Mouse (Mus musculus): ENCODE measurements around the gene Cdk10. TPM values are rescaled to one million over a fixed set of nuclear protein-coding genes. Genes with fewer than 3 reads are reported as not detected.
"Not testable (repeated sequence)": the region's sequence is repeated elsewhere in the genome, so short reads cannot be mapped to it uniquely, and the experiment has no call there.

The Cdk10 gene
- polyA plus RNA-seq, 1 experiment from 2014 or later, result 44.0 TPM

GRCm38 (mm10) chr8:123211876-123212275 lies 12.8 kb upstream of the Cdk10 start:
- Histone ChIP-seq H3K4me2 (peak overlapping the region; percentile 94), H3K36me3 (peaks cover 35% of the 10 kb centered on the region), H3K4me3 (peak overlapping the region; percentile 97), H3K9ac (peak overlapping the region; percentile 99), H3K27ac (peak overlapping the region; percentile 70), H3K27me3 (no peaks in the 10 kb centered on the region), H3K9me3 (no peaks in the 10 kb centered on the region), H3K4me1 (replicated peaks) (peaks cover 26% of the 10 kb centered on the region)
- WGBS, result 52% methylated on average over 10 of the region's 10 CpGs
- no peak for ATAC-seq (ENCODE audit: low FRiP score)

DNA sequence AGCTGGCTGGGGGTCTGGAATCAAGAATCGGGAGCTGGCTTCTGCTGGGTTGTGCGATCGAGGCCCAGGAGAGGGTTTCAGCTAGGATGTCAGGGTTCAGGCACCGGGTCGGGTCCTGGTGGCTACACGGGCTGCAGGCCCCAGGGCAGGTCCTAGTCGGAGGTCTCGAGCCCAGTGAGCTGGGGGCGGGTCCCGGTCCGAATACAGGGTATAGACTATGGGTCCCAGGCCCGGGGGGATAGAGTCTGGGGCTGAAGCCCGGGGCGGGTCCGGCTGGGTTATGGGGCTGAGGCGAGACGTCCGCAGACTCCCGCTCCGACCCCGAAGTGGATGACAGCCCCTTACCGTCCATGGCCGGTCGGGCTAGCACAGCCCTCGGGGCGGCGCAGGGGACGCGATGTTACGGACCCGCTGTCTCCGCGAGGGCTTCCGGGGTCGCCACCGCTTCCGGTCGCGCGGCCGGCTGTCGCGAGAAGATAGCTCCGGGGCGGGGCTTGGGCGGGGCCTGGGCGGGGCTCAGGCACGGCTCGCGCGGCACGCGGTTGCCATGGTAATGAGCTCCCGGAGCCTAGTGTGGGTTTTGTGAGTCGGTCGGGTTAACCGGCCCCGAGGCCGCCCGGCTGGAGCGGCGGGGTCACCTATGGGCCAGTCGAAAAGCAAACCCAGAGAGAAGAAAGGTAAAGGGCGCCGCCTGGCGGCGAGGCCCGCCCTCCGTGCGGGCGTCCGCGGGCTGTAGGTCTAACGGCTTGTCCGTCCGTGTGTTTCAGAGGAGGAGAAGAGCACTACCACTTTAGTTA lies 12.1 kb upstream of the Cdk10 start, which contains the start of the genes Chmp1a and Spata33:
TSS of gene Chmp1a (minus strand) at position 443 of the 797 bp plus-strand sequence.
TSS of gene Spata33 (plus strand) at position 512 of the 797 bp plus-strand sequence.
- peaks cover 26% of the 10 kb centered on the region for H3K4me1 ChIP-seq (replicated peaks)
- H3K36me3 ChIP-seq, result peaks cover 28% of the 10 kb centered on the region
- H3K4me3 ChIP-seq, result peak within 1 kb of the TSS; percentile 97
- H3K9ac ChIP-seq, result peak within 1 kb of the TSS; percentile 99
- no peaks in the 10 kb centered on the region for H3K27me3 ChIP-seq
- peak within 1 kb of the TSS; percentile 94 for H3K4me2 ChIP-seq
- 2% methylated on average over 76 of the region's 76 CpGs for WGBS
- ATAC-seq (ENCODE audit: low FRiP score), result peak; percentile 94
- H3K27ac ChIP-seq, result peak within 1 kb of the TSS; percentile 70
- H3K9me3 ChIP-seq, result no peaks in the 10 kb centered on the region

- H3K4me3 ChIP-seq, result peak overlapping the region; percentile 97
- ATAC-seq (ENCODE audit: low FRiP score), result peak; percentile 28; the same call in 1 of the 2 replicates
Observed at GRCm38 (mm10) chr8:123213118-123213772, 11.4 kb upstream of the Cdk10 start.

GRCm38 (mm10) chr8:123215430-123215829 lies 9.2 kb upstream of the Cdk10 start:
- Histone ChIP-seq H3K4me2 (no peak overlapping the region), H3K4me3 (no peak overlapping the region), H3K4me1 (replicated peaks) (peaks cover 26% of the 10 kb centered on the region), H3K27ac (no peak overlapping the region), H3K36me3 (no peaks in the 10 kb centered on the region), H3K9me3 (no peaks in the 10 kb centered on the region), H3K9ac (no peak overlapping the region), H3K27me3 (no peaks in the 10 kb centered on the region)
- 80% methylated on average over 3 of the region's 3 CpGs for WGBS
- no peak for ATAC-seq (ENCODE audit: low FRiP score)

More at GRCm38 (mm10) chr8:123213118-123213772, 11.4 kb upstream of the Cdk10 start:
- 18% methylated on average over 22 of the region's 22 CpGs for WGBS
- Histone ChIP-seq H3K36me3 (peaks cover 21% of the 10 kb centered on the region), H3K27ac (peak overlapping the region; percentile 70), H3K9me3 (no peaks in the 10 kb centered on the region), H3K9ac (peak overlapping the region; percentile 99), H3K4me2 (peak overlapping the region; percentile 94), H3K27me3 (no peaks in the 10 kb centered on the region), H3K4me1 (replicated peaks) (peaks cover 26% of the 10 kb centered on the region)

GRCm38 (mm10) chr8:123220917-123221316 lies 3.7 kb upstream of the Cdk10 start:
- Histone ChIP-seq H3K27me3 (no peaks in the 10 kb centered on the region), H3K4me3 (no peak overlapping the region), H3K27ac (no peak overlapping the region), H3K4me1 (replicated peaks) (peaks cover 17% of the 10 kb centered on the region), H3K4me2 (no peak overlapping the region), H3K9me3 (no peaks in the 10 kb centered on the region), H3K9ac (no peak overlapping the region), H3K36me3 (no peaks in the 10 kb centered on the region)
- WGBS, result 93% methylated on average over 1 of the region's 1 CpGs
- ATAC-seq (ENCODE audit: low FRiP score), result no peak

- WGBS, result 100% methylated on average over 1 of the region's 1 CpGs
- ATAC-seq (ENCODE audit: low FRiP score), result no peak
- no peak overlapping the region for H3K4me2 ChIP-seq
Observed at GRCm38 (mm10) chr8:123228416-123228815, 3.8 kb downstream of the Cdk10 start.

GRCm38 (mm10) chr8:123230326-123230725 lies 5.7 kb downstream of the Cdk10 start:
- Histone ChIP-seq H3K27me3 (peaks cover 25% of the 10 kb centered on the region), H3K4me1 (replicated peaks) (peaks cover 31% of the 10 kb centered on the region), H3K36me3 (peaks cover 38% of the 10 kb centered on the region)
- ATAC-seq (ENCODE audit: low FRiP score); H3K9me3 ChIP-seq; H3K9ac ChIP-seq; H3K27ac ChIP-seq; H3K4me2 ChIP-seq; H3K4me3 ChIP-seq: not testable (repeated sequence)
- 91% methylated on average over 11 of the region's 11 CpGs for WGBS

More at GRCm38 (mm10) chr8:123228416-123228815, 3.8 kb downstream of the Cdk10 start:
- Histone ChIP-seq H3K27me3 (peaks cover 6% of the 10 kb centered on the region), H3K9me3 (no peaks in the 10 kb centered on the region), H3K27ac (no peak overlapping the region), H3K36me3 (peaks cover 38% of the 10 kb centered on the region), H3K4me1 (replicated peaks) (peaks cover 25% of the 10 kb centered on the region), H3K9ac (no peak overlapping the region), H3K4me3 (no peak overlapping the region)

- WGBS, result 67% methylated on average over 5 of the region's 5 CpGs
Observed at GRCm38 (mm10) chr8:123231742-123232141, 7.1 kb downstream of the Cdk10 start.

DNA sequence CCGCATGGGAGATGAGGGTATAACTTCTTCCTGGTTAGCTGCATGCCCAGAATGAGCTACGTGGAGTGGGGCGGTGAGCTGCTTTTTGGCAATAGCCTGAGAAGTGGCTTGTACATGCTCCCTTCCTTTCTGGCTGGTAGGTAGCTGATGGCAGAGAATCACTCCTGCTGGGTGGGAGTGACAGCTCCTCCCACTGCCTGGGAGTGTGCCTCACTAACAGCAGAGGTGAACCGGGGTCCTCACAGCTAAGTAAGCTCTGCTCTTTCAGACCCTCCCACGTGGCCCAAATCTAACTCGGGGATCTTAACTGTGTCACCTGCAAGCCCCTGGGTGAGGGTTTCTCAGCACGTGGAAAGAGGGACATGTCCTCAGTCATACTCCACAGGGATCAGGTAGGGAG lies 7.9 kb downstream of the Cdk10 start:
- Histone ChIP-seq H3K36me3 (peaks cover 24% of the 10 kb centered on the region), H3K4me1 (replicated peaks) (peaks cover 34% of the 10 kb centered on the region), H3K4me3 (no peak overlapping the region), H3K27me3 (peaks cover 45% of the 10 kb centered on the region), H3K4me2 (no peak overlapping the region), H3K9ac (no peak overlapping the region), H3K27ac (no peak overlapping the region), H3K9me3 (no peaks in the 10 kb centered on the region)
- WGBS, result 45% methylated on average over 7 of the region's 7 CpGs
- no peak for ATAC-seq (ENCODE audit: low FRiP score)

More at GRCm38 (mm10) chr8:123231742-123232141, 7.1 kb downstream of the Cdk10 start:
- Histone ChIP-seq H3K27ac (no peak overlapping the region), H3K4me3 (no peak overlapping the region), H3K9me3 (no peaks in the 10 kb centered on the region), H3K9ac (no peak overlapping the region), H3K4me2 (no peak overlapping the region), H3K4me1 (replicated peaks) (peaks cover 34% of the 10 kb centered on the region), H3K36me3 (peaks cover 32% of the 10 kb centered on the region), H3K27me3 (peaks cover 39% of the 10 kb centered on the region)
- no peak for ATAC-seq (ENCODE audit: low FRiP score)

- ATAC-seq (ENCODE audit: low FRiP score), result no peak
- WGBS, result 53% methylated on average over 13 of the region's 13 CpGs
- H3K27ac ChIP-seq, result no peak overlapping the region
Observed at GRCm38 (mm10) chr8:123233300-123233699, 8.7 kb downstream of the Cdk10 start.

GRCm38 (mm10) chr8:123233760-123234159 lies 9.1 kb downstream of the Cdk10 start:
- 83% methylated on average over 11 of the region's 11 CpGs for WGBS
- no peak overlapping the region for H3K4me3 ChIP-seq
- H3K27me3 ChIP-seq, result peaks cover 45% of the 10 kb centered on the region
- no peak overlapping the region for H3K27ac ChIP-seq
- peaks cover 14% of the 10 kb centered on the region for H3K36me3 ChIP-seq
- 0 out of 2 replicates have a peak overlapping the region, but pooled peaks have one; percentile 29 for H3K9ac ChIP-seq
- no peak for ATAC-seq (ENCODE audit: low FRiP score)
- no peaks in the 10 kb centered on the region for H3K9me3 ChIP-seq
- peaks cover 34% of the 10 kb centered on the region for H3K4me1 ChIP-seq (replicated peaks)
- H3K4me2 ChIP-seq, result no peak overlapping the region

More at GRCm38 (mm10) chr8:123233300-123233699, 8.7 kb downstream of the Cdk10 start:
- H3K9me3 ChIP-seq, result no peaks in the 10 kb centered on the region
- H3K36me3 ChIP-seq, result peaks cover 19% of the 10 kb centered on the region
- H3K4me2 ChIP-seq, result no peak overlapping the region
- H3K9ac ChIP-seq, result peak overlapping the region; percentile 29; the same call in 1 of the 2 replicates
- H3K4me1 ChIP-seq (replicated peaks), result peaks cover 34% of the 10 kb centered on the region
- H3K27me3 ChIP-seq, result peaks cover 45% of the 10 kb centered on the region
- H3K4me3 ChIP-seq, result no peak overlapping the region

DNA sequence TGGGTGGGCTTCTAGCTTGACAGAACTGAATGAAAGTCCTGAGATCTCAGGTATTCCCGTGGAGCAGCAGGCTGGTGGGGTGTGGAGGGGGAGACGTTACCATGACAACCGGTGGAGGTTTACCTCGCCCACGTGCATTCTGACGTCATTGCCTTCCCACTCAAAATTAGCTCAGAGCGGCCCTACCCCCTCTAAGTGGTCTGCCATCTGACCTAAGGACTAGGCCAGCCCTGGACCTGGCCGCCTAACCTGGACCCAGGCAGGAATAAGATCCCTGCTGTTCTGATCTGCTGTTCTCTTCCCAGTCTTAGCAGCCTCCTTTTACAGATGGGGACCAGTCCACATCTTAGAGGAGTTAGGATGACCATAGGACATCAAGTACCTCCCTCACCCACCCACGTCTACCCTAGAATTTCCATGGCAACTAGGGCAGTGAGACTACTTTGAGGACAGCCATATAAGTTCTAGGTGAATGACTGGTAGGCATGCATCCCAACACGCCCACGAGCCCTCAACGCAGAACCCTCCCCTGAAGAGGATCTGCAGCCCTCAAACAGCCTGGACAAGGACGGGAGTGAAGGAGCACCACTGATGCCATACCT lies 10.4 kb downstream of the Cdk10 start:
- WGBS, result 37% methylated on average over 13 of the region's 13 CpGs
- Histone ChIP-seq H3K27me3 (peaks cover 45% of the 10 kb centered on the region), H3K4me1 (replicated peaks) (peaks cover 34% of the 10 kb centered on the region), H3K9ac (peak overlapping the region; percentile 73), H3K27ac (no peak overlapping the region), H3K4me3 (peak overlapping the region; percentile 47), H3K9me3 (no peaks in the 10 kb centered on the region), H3K36me3 (peaks cover 4% of the 10 kb centered on the region), H3K4me2 (peak overlapping the region; percentile 77)
- ATAC-seq (ENCODE audit: low FRiP score), result peak; percentile 17; the same call in 1 of the 2 replicates
